Mouse (Mus musculus) urinary bladder, postnatal 25 days (tissue): Measurements from ENCODE around the gene Iqcf5.
A peak's percentile ranks its signal among the peaks of the same experiment; 100 is the strongest.

Experiments
- DNase-seq: peaks from one replicate; pipeline ENCODE4 v3.0.0; 2022; ENCODE audit warnings: low spot score

Iqcf5 gene

DNA sequence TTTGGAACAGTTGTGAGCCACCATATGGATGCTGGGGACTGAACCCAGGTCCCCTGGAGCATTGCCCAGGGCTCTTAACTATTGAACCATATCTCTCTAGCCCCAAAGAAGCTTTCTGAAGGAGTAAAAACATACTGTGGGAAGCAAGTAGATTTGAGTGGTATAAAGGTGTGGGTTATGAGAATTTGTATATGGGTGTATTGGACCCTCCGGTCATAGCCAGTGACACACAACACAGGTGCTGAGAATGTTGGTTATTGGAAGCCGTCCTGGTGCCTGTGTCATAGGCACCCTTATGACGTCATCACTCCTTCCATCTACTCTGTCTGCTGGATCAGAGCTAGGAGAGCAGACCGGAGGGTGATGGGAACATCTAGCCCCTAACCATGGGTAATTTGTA is at the start of gene Iqcf5:
Gene Iqcf5, plus strand, starts transcription at position 301 of the 400 bp plus-strand sequence.
- DNase-seq, result no peak

DNA sequence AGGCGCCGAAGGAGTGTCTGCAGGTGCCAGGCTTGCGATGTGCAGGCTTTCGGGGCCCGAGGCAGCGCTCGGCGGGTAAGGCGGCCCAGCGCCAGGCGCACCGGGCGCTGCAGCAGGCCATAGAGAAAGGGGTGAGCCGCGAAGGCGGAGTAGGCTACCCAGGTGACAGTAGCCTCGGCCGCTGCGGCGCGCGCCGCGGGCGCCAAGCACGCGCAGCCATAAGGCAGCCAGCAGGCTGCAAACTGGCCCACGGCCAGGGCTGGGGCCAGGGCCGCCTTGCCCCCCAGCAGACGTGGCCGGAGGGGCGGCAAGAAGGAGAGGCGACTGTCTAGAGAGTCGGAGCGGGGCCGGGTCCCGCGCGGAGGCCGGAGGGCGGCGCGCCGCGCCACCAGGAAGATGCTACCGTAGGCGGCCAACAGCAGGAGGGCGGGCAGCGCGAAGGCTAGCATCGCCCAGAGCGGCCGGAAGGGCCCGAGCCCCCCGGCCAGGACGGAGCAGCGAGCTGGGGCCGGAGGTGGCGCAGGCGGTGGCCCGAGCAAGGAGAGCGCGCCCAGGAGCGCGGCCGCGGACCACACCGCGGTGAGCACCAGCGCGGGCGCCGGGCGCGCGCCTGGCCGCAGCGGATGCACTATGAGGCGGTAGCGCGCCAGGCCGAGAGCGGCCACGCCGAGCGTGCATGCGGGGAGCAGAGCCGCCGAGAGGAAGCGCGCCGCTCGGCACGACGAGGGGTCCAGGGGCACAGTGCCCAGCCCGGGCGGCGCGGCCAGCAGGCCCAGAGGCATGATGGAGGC is 49.4 kb upstream of the Iqcf5 start:
- no peak for DNase-seq

- no peak for DNase-seq
Measured at GRCm38 (mm10) chr9:106465571-106466200, 48.7 kb upstream of the Iqcf5 start, which contains the start of gene Gpr62. Gene Gpr62 (minus strand): TSS chr9:106465938.

GRCm38 (mm10) chr9:106466721-106467120 is 47.7 kb upstream of the Iqcf5 start:
- DNase-seq, result no peak

- no peak for DNase-seq
Measured at GRCm38 (mm10) chr9:106467746-106468145, 46.6 kb upstream of the Iqcf5 start.

GRCm38 (mm10) chr9:106469317-106469716 is 45.1 kb upstream of the Iqcf5 start:
- DNase-seq, result no peak

GRCm38 (mm10) chr9:106469776-106470175 is 44.6 kb upstream of the Iqcf5 start:
- no peak for DNase-seq

DNA sequence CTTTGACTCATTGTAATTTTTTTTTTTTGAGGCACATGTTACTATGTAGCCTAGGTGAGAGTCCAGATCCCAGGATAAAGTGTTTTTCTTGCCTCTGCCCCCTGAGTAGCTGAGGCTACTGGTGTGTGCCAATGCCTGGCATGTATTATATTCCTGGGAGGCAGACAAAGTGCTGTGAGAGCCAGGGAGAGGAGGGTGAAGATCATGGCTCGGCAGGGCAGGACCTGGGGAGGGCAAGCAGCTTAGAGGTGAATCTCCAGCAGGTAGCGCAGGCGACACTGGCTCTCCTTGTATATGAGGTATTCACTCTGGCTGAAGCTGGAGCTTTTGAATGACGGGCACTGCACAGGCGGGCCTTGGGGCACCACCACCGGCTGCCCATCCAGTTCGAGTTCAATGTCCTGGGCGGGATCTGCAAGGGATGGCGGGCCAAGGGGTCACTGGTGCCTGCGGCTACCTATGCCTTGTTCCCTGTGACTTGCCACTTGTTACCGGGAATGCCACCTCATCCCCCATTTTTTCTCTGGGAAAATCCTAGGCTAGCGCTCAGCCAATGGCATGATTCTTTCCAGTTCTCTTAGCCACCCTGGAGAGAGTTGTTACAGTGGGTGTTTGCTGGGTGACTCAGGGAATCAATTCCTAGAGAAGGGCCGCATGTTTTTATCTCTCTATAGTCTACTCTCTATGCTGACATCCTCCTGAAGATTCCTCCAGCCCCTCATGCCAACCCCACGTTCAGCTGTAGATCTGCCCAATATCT is 43.2 kb upstream of the Iqcf5 start:
- no peak for DNase-seq

GRCm38 (mm10) chr9:106471892-106472291 is 42.5 kb upstream of the Iqcf5 start:
- no peak for DNase-seq

DNA sequence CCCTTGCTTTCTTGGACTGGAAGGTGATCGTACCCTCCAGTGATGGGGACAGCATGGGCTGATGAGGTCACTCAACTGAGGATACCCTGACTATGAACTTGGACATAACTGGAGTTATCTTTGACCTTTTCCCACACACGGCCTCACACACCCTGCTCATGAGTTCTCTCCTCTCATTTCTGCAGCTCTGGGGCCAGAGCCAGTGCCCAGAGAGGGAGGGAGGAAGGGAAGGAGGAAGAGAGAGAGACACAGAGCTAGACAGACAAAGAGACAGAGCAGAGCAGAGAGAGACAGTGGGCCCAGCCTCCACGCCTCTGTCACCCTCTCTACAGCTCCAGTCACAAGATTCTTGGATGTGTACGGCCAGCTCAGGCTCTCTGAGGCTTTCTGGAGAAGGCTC is 42.1 kb upstream of the Iqcf5 start:
- no peak for DNase-seq

- no peak for DNase-seq
Measured at GRCm38 (mm10) chr9:106473081-106473752, 41.2 kb upstream of the Iqcf5 start.

GRCm38 (mm10) chr9:106473753-106474105 is 40.6 kb upstream of the Iqcf5 start:
- DNase-seq, result no peak

- peak; percentile 62 for DNase-seq
Measured at GRCm38 (mm10) chr9:106474456-106474855, 39.9 kb upstream of the Iqcf5 start.

DNA sequence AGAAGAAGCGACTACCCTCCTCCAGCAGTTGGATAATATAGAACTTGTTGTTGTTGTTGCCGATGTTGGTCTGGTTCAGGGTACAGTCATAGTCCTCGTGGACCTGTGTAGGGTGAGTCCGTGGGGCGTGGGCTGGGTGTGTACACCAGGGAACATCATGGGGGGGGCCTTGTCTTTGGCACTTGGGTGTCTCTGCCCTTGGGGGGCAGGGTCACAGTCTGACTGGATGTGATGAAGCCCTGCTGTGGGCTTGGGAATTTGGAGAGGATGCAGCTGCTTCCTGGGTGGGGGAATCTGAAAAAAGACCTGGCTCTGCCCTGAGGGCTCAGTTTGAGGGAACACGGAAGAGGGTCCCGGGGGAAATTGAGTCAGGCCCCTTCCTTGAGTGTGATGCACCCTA is 39.3 kb upstream of the Iqcf5 start:
- peak; percentile 20 for DNase-seq

GRCm38 (mm10) chr9:106475663-106476001 is 38.7 kb upstream of the Iqcf5 start, which contains the start of gene Rrp9:
Gene Rrp9 (plus strand): TSS chr9:106475963.
- no peak for DNase-seq

GRCm38 (mm10) chr9:106476002-106476923 is 38.1 kb upstream of the Iqcf5 start:
- DNase-seq, result peak; percentile 52

DNA sequence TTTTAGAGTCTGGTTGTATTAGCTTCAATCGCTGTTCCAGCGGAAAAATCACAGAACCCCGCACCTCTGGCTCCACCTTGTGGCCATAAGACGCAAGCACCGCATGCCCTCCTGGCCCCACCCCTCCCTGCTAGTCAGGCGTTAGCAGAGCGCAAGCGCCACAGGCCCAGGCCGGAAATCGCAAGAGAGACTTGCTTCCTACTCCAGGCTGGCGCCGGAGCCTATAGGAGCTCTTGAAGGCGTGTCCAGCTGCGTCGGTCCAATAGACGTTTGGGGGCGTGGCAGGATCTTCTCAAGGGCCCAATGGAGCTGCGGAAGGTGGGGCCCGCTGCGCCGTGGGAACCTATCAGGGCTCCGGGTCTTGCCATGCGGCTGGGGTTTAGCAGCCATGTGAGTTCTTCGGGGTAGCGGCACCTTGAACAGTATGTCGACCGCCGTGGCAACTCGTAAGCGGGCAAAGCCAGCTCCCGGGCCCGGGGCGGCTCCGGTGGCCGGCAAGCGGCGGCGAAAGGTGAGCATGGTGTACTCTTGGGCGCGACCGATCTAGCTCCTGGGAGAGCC is 37.4 kb upstream of the Iqcf5 start, which contains the start of gene Parp3:
Gene Parp3, minus strand, starts transcription at position 26 of the 561 bp plus-strand sequence.
- peak; percentile 91 for DNase-seq

- no peak for DNase-seq
Measured at GRCm38 (mm10) chr9:106477649-106478048, 36.7 kb upstream of the Iqcf5 start.

DNA sequence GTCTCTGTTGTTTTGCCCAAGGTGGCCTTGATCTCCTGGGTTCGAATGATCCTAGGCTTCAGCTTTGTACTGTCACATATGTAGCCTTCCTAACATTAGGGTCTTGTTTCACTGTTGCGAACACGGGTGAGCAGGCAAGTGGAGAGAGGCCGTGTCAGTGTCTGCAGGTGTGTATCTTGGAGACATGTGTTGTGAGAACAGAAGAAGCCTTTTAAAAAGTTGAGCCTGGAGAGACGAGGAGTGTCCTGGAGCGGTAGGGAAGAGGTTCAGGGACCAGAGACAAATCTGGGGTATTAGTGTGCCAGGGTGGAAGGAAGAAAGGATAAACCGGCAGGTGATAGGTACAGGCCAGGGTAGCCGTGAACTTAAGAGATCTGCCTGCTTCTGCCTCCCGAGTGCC is 36.3 kb upstream of the Iqcf5 start:
- DNase-seq, result peak; percentile 2

DNA sequence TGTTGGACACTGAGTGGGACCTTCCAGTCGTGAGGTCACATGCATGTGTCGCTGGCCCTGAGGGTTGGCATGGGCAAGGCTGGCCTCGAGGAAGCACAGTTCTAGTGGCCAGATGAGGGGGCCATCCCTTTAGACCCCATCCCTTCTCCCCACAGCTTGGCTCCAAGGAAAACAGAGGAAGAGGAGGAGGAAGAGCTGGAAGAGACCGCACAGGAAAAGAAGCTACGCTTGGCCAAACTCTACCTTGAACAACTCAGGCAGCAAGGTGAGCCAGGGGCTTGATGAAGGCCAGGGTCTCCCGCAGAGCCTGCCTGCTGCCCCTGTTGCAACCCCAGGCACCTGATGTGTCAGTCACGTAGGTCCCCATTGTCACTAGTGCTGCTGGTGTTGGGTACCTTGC is 33.8 kb upstream of the Iqcf5 start:
- DNase-seq, result no peak

- no peak for DNase-seq
Measured at GRCm38 (mm10) chr9:106481075-106481474, 33.3 kb upstream of the Iqcf5 start.
